Mouse (Mus musculus): ENCODE results near the gene Ext2. TPM values are rescaled to one million over a fixed set of nuclear protein-coding genes. Genes with fewer than 3 reads are reported as not detected.

Gene Ext2
- polyA plus RNA-seq, 1 experiment, result 73.2 TPM

DNA sequence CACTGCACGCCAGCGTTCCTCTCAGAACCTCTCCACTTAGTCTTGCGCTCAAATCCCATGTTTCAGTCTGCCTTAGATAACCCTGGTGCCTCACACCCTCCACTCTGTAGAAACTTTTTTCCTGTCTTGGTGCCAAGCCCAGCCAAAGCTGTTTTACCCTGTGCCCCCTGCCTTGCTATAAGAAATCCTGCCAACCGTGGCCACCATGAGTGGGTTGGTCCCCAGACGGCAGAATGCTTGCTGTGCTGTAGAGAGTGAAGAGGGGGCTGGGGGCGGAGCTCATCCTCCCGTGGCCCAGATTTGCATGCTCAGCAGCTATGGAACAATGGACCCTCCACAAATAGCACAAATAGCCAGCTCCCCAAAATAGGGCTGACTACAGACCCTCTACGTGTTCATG lies 138.7 kb downstream of the Ext2 start:
- Histone ChIP-seq H3K27me3 (ENCODE audit: control insufficient read depth, insufficient read depth, insufficient read length) (peaks cover 56% of the 10 kb centered on the region), H3K4me3 (ENCODE audit: insufficient read depth, poor library complexity, severe bottlenecking) (no peak overlapping the region), H3ac (ENCODE audit: control insufficient read depth, insufficient read length, low read depth) (no peak overlapping the region), H3K79me2 (ENCODE audit: control insufficient read depth, insufficient read depth) (no peaks in the 10 kb centered on the region), H3K36me3 (ENCODE audit: control insufficient read depth, insufficient read depth) (no peaks in the 10 kb centered on the region), H3K79me3 (ENCODE audit: low read depth) (no peaks in the 10 kb centered on the region)
- no peak for TF ChIP-seq CEBPB (IDR thresholded peaks at IDR 0.05; ENCODE audit: low read depth)

DNA sequence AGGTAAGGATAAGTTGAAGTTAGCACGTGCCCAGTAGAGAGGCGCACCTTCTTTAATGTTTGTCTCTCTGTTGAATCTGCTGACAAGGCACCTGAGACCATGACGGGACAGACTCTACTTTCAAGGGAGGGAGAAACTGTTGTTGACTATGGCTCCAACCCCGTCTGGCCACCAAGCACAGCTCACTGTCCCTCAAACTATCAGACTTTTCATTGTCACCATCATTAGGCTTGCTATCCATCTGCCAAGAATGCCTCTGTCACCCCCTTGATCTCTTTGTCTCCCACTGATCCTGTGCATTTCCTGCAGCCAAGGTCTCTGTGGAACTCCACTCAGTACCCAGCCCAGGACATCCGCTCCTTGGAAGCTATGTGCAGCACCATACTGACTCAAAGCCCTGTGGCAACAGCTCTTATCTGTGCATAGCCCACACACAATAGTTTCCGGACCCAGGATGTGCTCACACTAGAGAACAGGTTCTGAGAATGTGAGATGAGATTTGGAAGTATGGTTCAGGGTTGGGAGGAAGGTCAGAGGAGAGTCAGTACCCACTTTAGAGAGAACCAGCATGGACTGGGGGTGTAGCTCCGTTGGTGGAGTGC lies 139.7 kb downstream of the Ext2 start:
- no peaks in the 10 kb centered on the region for H3K79me2 ChIP-seq (ENCODE audit: control insufficient read depth, insufficient read depth)
- TF ChIP-seq FOSL1 (IDR thresholded peaks at IDR 0.05; ENCODE audit: insufficient read depth, low read length, poor library complexity, severe bottlenecking) (no peak), MAX (IDR thresholded peaks at IDR 0.05) (no peak), MYOD1 (IDR thresholded peaks at IDR 0.05; ENCODE audit: control insufficient read depth, insufficient read length, low read depth) (no peak), USF1 (IDR thresholded peaks at IDR 0.05; ENCODE audit: low read depth) (no peak), MYOG (IDR thresholded peaks at IDR 0.05; ENCODE audit: control insufficient read depth, extremely low read depth, insufficient read length) (no peak), CEBPB (IDR thresholded peaks at IDR 0.05; ENCODE audit: low read depth) (no peak), CTCF (IDR thresholded peaks at IDR 0.05; ENCODE audit: control insufficient read depth, insufficient read depth, insufficient read length) (no peak)
- no peak overlapping the region for H3ac ChIP-seq (ENCODE audit: control insufficient read depth, insufficient read length, low read depth)
- H3K79me3 ChIP-seq (ENCODE audit: low read depth), result no peaks in the 10 kb centered on the region
- H3K4me3 ChIP-seq (ENCODE audit: insufficient read depth, poor library complexity, severe bottlenecking), result no peak overlapping the region
- H3K27me3 ChIP-seq (ENCODE audit: control insufficient read depth, insufficient read depth, insufficient read length), result peaks cover 65% of the 10 kb centered on the region
- H3K36me3 ChIP-seq (ENCODE audit: control insufficient read depth, insufficient read depth), result no peaks in the 10 kb centered on the region

DNA sequence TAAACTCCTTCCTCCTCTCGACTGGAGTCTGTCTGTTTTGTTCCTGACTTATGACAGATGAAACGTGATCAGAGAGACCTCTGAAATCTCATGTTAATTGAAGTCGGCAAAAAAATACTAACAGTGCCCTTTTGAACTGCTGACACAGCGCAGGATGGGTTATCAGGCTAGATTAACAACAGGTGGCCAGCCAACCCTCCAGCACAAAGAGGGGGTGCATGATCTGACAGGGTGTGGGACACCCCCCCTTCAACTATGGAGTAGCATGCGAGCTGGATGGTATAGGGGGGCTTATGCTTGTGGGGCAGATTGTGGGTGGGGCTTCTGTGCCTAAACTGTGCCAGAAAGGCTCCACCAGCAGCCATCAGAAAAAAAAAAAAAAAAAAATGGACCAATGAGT lies 141.0 kb downstream of the Ext2 start:
- Histone ChIP-seq H3ac (ENCODE audit: control insufficient read depth, insufficient read length, low read depth) (no peak overlapping the region), H3K79me3 (ENCODE audit: low read depth) (no peaks in the 10 kb centered on the region), H3K79me2 (ENCODE audit: control insufficient read depth, insufficient read depth) (no peaks in the 10 kb centered on the region), H3K27me3 (ENCODE audit: control insufficient read depth, insufficient read depth, insufficient read length) (peaks cover 76% of the 10 kb centered on the region), H3K36me3 (ENCODE audit: control insufficient read depth, insufficient read depth) (no peaks in the 10 kb centered on the region), H3K4me3 (ENCODE audit: insufficient read depth, poor library complexity, severe bottlenecking) (no peak overlapping the region)
- TF ChIP-seq MAX (IDR thresholded peaks at IDR 0.05) (no peak), CTCF (IDR thresholded peaks at IDR 0.05; ENCODE audit: control insufficient read depth, insufficient read depth, insufficient read length) (no peak), USF1 (IDR thresholded peaks at IDR 0.05; ENCODE audit: low read depth) (no peak), CEBPB (IDR thresholded peaks at IDR 0.05; ENCODE audit: low read depth) (no peak), MYOD1 (IDR thresholded peaks at IDR 0.05; ENCODE audit: control insufficient read depth, insufficient read length, low read depth) (no peak), FOSL1 (IDR thresholded peaks at IDR 0.05; ENCODE audit: insufficient read depth, low read length, poor library complexity, severe bottlenecking) (no peak), MYOG (IDR thresholded peaks at IDR 0.05; ENCODE audit: control insufficient read depth, extremely low read depth, insufficient read length) (no peak)

DNA sequence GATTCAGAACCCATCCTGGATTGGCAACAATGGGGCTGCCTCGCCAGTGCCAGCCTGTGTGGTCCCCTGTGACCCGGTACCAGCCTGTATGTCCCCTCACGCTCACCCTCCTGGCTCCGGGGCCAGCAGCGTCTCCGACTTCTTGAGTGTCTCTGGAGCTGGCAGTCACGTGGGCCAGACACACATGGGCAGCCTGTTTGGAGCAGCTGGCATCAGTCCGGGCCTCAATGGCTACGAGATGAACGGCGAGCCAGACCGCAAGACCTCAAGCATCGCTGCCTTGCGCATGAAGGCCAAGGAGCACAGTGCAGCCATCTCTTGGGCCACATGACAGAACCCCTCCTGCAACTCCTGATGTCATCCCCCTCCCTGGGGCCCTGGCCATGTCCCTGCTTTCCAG lies 145.1 kb downstream of the Ext2 start:
- no peaks in the 10 kb centered on the region for H3K36me3 ChIP-seq (ENCODE audit: control insufficient read depth, insufficient read depth)
- peaks cover 79% of the 10 kb centered on the region for H3K27me3 ChIP-seq (ENCODE audit: control insufficient read depth, insufficient read depth, insufficient read length)
- no peak overlapping the region for H3ac ChIP-seq (ENCODE audit: control insufficient read depth, insufficient read length, low read depth)
- H3K79me3 ChIP-seq (ENCODE audit: low read depth), result no peaks in the 10 kb centered on the region
- H3K4me3 ChIP-seq (ENCODE audit: insufficient read depth, poor library complexity, severe bottlenecking), result no peak overlapping the region
- TF ChIP-seq MYOG (IDR thresholded peaks at IDR 0.05; ENCODE audit: control insufficient read depth, extremely low read depth, insufficient read length) (no peak), CTCF (IDR thresholded peaks at IDR 0.05; ENCODE audit: control insufficient read depth, insufficient read depth, insufficient read length) (no peak), MAX (IDR thresholded peaks at IDR 0.05) (no peak), FOSL1 (IDR thresholded peaks at IDR 0.05; ENCODE audit: insufficient read depth, low read length, poor library complexity, severe bottlenecking) (no peak), MYOD1 (IDR thresholded peaks at IDR 0.05; ENCODE audit: control insufficient read depth, insufficient read length, low read depth) (no peak), CEBPB (IDR thresholded peaks at IDR 0.05; ENCODE audit: low read depth) (no peak), USF1 (IDR thresholded peaks at IDR 0.05; ENCODE audit: low read depth) (no peak)
- H3K79me2 ChIP-seq (ENCODE audit: control insufficient read depth, insufficient read depth), result no peaks in the 10 kb centered on the region

DNA sequence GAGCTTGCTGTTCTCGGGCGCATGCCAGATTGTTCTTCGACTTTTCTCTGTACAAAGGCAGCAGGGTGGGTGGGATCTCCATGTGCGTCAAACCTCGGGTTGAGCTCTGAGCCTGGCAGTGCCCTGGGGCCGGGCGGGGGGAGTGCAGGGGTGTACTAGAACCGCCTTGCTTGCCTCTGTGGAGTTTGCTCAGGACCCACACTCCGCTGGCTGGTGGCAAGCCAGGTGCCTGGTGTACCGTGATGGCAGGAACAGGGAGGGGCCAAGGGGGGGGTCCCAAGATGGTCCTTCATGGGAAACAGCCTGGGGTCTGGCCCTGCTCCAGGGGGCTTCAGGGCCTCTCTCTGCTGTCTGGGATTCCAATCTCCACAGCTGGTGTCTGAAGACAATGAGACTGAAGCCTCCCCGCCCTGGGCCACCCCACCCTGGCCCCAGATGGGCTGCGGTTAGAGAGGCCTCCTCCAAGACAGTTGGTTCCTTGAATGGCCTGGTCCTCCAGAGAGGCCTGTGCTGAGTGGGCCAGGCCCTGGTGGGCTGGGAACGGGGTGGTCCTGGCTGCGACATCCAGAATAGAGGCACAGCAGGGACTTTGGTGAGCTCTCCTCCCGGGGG lies 150.7 kb downstream of the Ext2 start:
- no peaks in the 10 kb centered on the region for H3K79me2 ChIP-seq (ENCODE audit: control insufficient read depth, insufficient read depth)
- H3ac ChIP-seq (ENCODE audit: control insufficient read depth, insufficient read length, low read depth), result no peak overlapping the region
- TF ChIP-seq MAX (IDR thresholded peaks at IDR 0.05) (no peak), FOSL1 (IDR thresholded peaks at IDR 0.05; ENCODE audit: insufficient read depth, low read length, poor library complexity, severe bottlenecking) (no peak), MYOG (IDR thresholded peaks at IDR 0.05; ENCODE audit: control insufficient read depth, extremely low read depth, insufficient read length) (no peak), CTCF (IDR thresholded peaks at IDR 0.05; ENCODE audit: control insufficient read depth, insufficient read depth, insufficient read length) (no peak), CEBPB (IDR thresholded peaks at IDR 0.05; ENCODE audit: low read depth) (no peak), USF1 (IDR thresholded peaks at IDR 0.05; ENCODE audit: low read depth) (no peak), MYOD1 (IDR thresholded peaks at IDR 0.05; ENCODE audit: control insufficient read depth, insufficient read length, low read depth) (no peak)
- no peaks in the 10 kb centered on the region for H3K79me3 ChIP-seq (ENCODE audit: low read depth)
- no peaks in the 10 kb centered on the region for H3K36me3 ChIP-seq (ENCODE audit: control insufficient read depth, insufficient read depth)
- H3K27me3 ChIP-seq (ENCODE audit: control insufficient read depth, insufficient read depth, insufficient read length), result peaks cover 54% of the 10 kb centered on the region
- no peak overlapping the region for H3K4me3 ChIP-seq (ENCODE audit: insufficient read depth, poor library complexity, severe bottlenecking)

All from C2C12 (cell line).